Mouse (Mus musculus): Measurements from ENCODE around the gene Unc5a.

DNA sequence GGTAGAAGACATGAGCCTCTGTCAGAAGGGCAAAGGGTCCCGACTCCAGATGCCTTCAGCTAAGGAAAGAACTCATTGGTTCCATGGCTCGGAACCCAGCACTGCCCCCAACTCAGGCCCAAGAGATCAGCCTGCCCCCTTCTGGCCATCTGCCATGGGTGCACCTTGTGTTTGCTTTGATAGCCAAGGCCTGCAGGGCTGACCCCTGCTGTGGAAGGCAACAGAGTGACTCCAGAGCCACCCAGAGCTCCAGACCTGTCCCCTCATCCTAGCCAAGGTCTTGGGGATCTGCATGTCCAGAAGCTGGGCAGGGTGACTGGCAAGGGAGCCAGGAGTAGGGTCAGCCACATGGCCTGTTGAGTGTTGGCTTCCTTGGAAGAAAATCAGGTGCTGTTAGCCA, 34.4 kb downstream of the Unc5a start:
- TF ChIP-seq POLR2A (IDR thresholded peaks at IDR 0.05; ENCODE audit: borderline replicate concordance, insufficient read depth, low read length) (no peak), CTCF (IDR thresholded peaks at IDR 0.05; ENCODE audit: borderline replicate concordance, insufficient read depth, low read depth, low read length) (peak; percentile 30; the same call in 1 of the 2 replicates)
